Mouse (Mus musculus) lung, postnatal 14 days (tissue): Measurements from ENCODE around the gene 1700024G13Rik.
A peak's percentile ranks its signal among the peaks of the same experiment; 100 is the strongest.
"Not testable (repeated sequence)": the region's sequence is repeated elsewhere in the genome, so short reads cannot be mapped to it uniquely, and the experiment has no call there.

Experiments used
- DNase-seq: peaks from one replicate; pipeline ENCODE4 v3.0.0; 2021

Gene 1700024G13Rik

GRCm38 (mm10) chr14:32388196-32388595 lies at the start of gene 1700024G13Rik:
TSS of gene 1700024G13Rik (minus strand) at chr14:32388391.
- peak; percentile 46 for DNase-seq

- no peak for DNase-seq
Observed at GRCm38 (mm10) chr14:32437352-32437793, 49.2 kb upstream of the 1700024G13Rik start.

- DNase-seq, result no peak
Observed at GRCm38 (mm10) chr14:32429030-32429602, 40.9 kb upstream of the 1700024G13Rik start.

GRCm38 (mm10) chr14:32423946-32424345 lies 35.8 kb upstream of the 1700024G13Rik start:
- DNase-seq, result no peak

GRCm38 (mm10) chr14:32418747-32419146 lies 30.6 kb upstream of the 1700024G13Rik start:
- DNase-seq, result no peak

GRCm38 (mm10) chr14:32412075-32412474 lies 23.9 kb upstream of the 1700024G13Rik start:
- DNase-seq, result no peak

GRCm38 (mm10) chr14:32410084-32410483 lies 21.9 kb upstream of the 1700024G13Rik start:
- no peak for DNase-seq

- not testable (repeated sequence) for DNase-seq
Observed at GRCm38 (mm10) chr14:32405399-32405798, 17.2 kb upstream of the 1700024G13Rik start.

- no peak for DNase-seq
Observed at GRCm38 (mm10) chr14:32381619-32382018, 6.6 kb downstream of the 1700024G13Rik start.

- no peak for DNase-seq
Observed at GRCm38 (mm10) chr14:32381066-32381465, 7.1 kb downstream of the 1700024G13Rik start.

GRCm38 (mm10) chr14:32380099-32380480 lies 8.1 kb downstream of the 1700024G13Rik start:
- DNase-seq, result peak; percentile 9

GRCm38 (mm10) chr14:32379395-32380098 lies 8.6 kb downstream of the 1700024G13Rik start:
- no peak for DNase-seq

- no peak for DNase-seq
Observed at GRCm38 (mm10) chr14:32372510-32372909, 15.7 kb downstream of the 1700024G13Rik start.

- no peak for DNase-seq
Observed at GRCm38 (mm10) chr14:32369756-32370155, 18.4 kb downstream of the 1700024G13Rik start.

GRCm38 (mm10) chr14:32364359-32364758 lies 23.8 kb downstream of the 1700024G13Rik start:
- no peak for DNase-seq

- DNase-seq, result not testable (repeated sequence)
Observed at GRCm38 (mm10) chr14:32351181-32351920, 36.8 kb downstream of the 1700024G13Rik start.

- no peak for DNase-seq
Observed at GRCm38 (mm10) chr14:32347307-32347706, 40.9 kb downstream of the 1700024G13Rik start.

GRCm38 (mm10) chr14:32344694-32345093 lies 43.5 kb downstream of the 1700024G13Rik start:
- no peak for DNase-seq

GRCm38 (mm10) chr14:32344176-32344575 lies 44.0 kb downstream of the 1700024G13Rik start:
- DNase-seq, result no peak

GRCm38 (mm10) chr14:32341823-32342222 lies 46.4 kb downstream of the 1700024G13Rik start:
- no peak for DNase-seq

GRCm38 (mm10) chr14:32336547-32336946 lies 51.6 kb downstream of the 1700024G13Rik start:
- no peak for DNase-seq

GRCm38 (mm10) chr14:32336021-32336420 lies 52.2 kb downstream of the 1700024G13Rik start:
- no peak for DNase-seq
